Mouse (Mus musculus): ENCODE results near the gene Map7.

DNA sequence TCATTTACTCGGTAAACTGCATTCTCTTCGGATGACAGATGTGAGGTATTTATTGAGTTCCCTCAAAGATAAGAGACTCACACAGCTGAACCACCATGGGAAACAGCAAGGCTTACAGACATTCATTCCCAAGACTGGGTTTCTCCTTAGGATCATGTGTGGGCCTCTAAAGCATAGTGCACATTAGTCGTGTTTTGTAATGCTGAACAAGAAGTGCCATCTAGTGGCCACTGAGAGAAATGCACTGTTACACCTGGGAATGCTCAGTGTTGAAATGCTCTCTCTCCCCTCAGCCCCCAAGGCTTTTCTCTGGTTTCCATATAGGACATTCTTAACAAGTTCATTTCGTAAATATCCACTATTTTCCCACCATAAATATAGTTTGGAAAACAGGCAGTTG is 23.0 kb upstream of the Map7 start:
- TF ChIP-seq POLR2A (IDR thresholded peaks at IDR 0.05; ENCODE audit: insufficient read depth, low read length) (no peak), CTCF (IDR thresholded peaks at IDR 0.05; ENCODE audit: low read depth, low read length) (peak; percentile 47), EP300 (IDR thresholded peaks at IDR 0.05; ENCODE audit: insufficient read depth, low read depth, low read length) (no peak)
